Mouse (Mus musculus): ENCODE results near the gene Naa20.

DNA sequence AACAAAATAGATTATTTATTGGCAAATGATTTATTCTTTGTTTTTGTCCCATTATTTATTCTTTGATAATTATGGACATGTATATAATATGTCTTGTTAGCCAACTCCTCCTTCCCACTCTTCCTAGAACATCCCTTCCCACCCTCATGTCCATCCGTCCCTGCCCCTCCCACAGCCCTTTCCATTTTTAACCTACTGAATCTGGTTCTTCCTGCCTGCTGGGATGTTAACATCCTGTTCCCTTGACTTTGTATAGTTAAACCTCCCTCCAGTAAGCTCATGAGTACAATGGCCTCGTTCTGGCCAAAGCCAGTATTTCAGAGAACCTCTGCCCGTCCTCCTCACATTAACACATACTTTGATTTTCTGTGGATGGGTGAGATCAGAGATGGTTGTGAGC, 39.5 kb downstream of the Naa20 start:
- no peak for TF ChIP-seq E2F4 (IDR thresholded peaks at IDR 0.05; ENCODE audit: insufficient read depth)
- no peak for TF ChIP-seq POLR2A (IDR thresholded peaks at IDR 0.05; ENCODE audit: insufficient read length, low read depth)
- no peak for TF ChIP-seq CEBPB (IDR thresholded peaks at IDR 0.05; ENCODE audit: insufficient read depth, poor library complexity, severe bottlenecking)
- TF ChIP-seq MYOD1 (IDR thresholded peaks at IDR 0.05; ENCODE audit: control insufficient read depth in 1 of 3, insufficient read length in 2 of 3, low read depth in 2 of 3): no peak
- no peak for TF ChIP-seq REST (IDR thresholded peaks at IDR 0.05; ENCODE audit: insufficient read depth, insufficient read length)
- TF ChIP-seq MYOG (IDR thresholded peaks at IDR 0.05; ENCODE audit: control insufficient read depth in 1 of 3, insufficient read depth in 1 of 3, insufficient read length in 2 of 3, low read depth in 2 of 3): no peak
- no peak for TF ChIP-seq MAX (IDR thresholded peaks at IDR 0.05; ENCODE audit: low read depth)
- no peak for TF ChIP-seq USF1 (IDR thresholded peaks at IDR 0.05; ENCODE audit: low read depth)
